Mouse (Mus musculus) embryonic fibroblast, embryonic 13.5 days (primary cell): ENCODE measurements around the gene Aff3.

Source experiments
- CTCF ChIP-seq: IDR thresholded peaks from 2 replicates; pipeline ENCODE4 v1.5.1; 2011; ENCODE audit warnings: mild to moderate bottlenecking, control low read depth, low read length, moderate library complexity, borderline replicate concordance; ENCODE audit not compliant: insufficient read depth
- POLR2A ChIP-seq: IDR thresholded peaks from 2 replicates; pipeline ENCODE4 v1.6.1; 2011; ENCODE audit warnings: low read depth, mild to moderate bottlenecking, control low read depth, low read length, moderate library complexity

DNA sequence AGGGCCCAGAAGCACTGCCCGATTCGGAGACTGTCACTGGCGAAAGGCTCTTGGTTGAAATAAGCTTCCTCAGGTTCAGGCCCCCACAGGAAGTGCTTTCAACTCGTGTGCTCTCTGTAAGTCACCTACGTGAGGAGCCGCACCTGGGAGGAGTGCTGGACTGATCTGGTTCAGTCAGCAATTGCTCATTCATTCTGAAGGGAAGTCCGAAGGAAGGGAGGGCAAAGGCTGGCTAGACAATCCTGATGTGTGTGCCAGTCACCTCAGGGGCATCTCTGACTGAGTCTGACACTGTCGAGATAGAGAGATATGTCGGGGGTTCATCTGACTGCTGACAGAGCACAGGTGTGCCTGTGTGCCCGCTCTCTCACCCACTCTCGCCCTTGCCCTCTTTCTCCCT, 413.3 kb downstream of the Aff3 start:
- no peak for TF ChIP-seq CTCF
- no peak for TF ChIP-seq POLR2A
